Mouse (Mus musculus): ENCODE results near the gene Gpr88. TPM values are rescaled to one million over a fixed set of nuclear protein-coding genes. Genes with fewer than 3 reads are reported as not detected.

Gpr88 gene
- 4.0 and 6.1 TPM in 2 replicates for polyA plus RNA-seq (2021; fragmentation: Nextera tagmentation)
- long read RNA-seq, experiment 1, partial matches to known transcripts: 0 of 11 reads
- long read RNA-seq, experiment 1, other reads (novel, unspliced or antisense): 8 of 11 reads
- long read RNA-seq, experiment 2, transcript Gpr88-201 (2 exons, 3,469 nt): major isoform, 7 of 25 reads
- long read RNA-seq, experiment 2, partial matches to known transcripts: 0 of 25 reads
- long read RNA-seq, experiment 2, other reads (novel, unspliced or antisense): 16 of 25 reads

DNA sequence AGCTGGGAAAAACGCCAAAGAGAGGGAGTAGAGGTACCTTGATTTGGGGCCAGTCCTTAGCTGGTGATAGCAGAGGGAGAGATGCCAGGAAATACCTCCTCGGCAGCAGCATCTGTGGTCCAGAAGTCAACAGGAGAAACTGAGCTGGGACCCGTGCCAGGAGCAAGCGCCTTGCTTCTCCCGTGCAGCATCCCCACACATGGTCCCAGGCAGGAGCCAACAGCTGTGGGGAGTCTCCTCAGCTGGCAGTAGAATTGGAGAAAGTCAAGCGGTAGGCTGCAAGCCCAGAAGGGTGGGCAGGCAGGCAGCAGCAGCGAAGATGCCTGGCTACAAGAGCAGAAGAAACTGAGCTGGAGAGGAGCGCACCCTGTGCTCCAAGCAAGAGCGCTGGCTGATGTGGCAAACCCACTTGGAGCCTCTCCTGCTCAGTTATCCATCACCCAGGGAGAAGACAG is at the start of gene Gpr88:
TSS of gene Gpr88 (minus strand) at position 427 of the 455 bp plus-strand sequence.

Other genes with a start within 250 kb of the Gpr88 start
- 8.7 and 9.7 TPM in 2 replicates for gene Slc30a7, start 246.1 kb downstream of the Gpr88 start, polyA plus RNA-seq (2021; fragmentation: Nextera tagmentation)
- 72.3 and 76.7 TPM in 2 replicates for gene Extl2, start 246.0 kb downstream of the Gpr88 start, polyA plus RNA-seq (2021; fragmentation: Nextera tagmentation)
- 12.5 and 19.2 TPM in 2 replicates for gene Vcam1, start 123.8 kb downstream of the Gpr88 start, polyA plus RNA-seq (2021; fragmentation: Nextera tagmentation)
- 1.4 and 1.8 TPM in 2 replicates for gene Cdc14a, start 170.5 kb upstream of the Gpr88 start, polyA plus RNA-seq (2021; fragmentation: Nextera tagmentation)

Measured in layer of hippocampus, adult 6 months (tissue).